In genomic region chr4:150086841-150087160, GRCm38 (mm10) we compare ENCODE assay signal across 9 mouse cellular contexts. TPM values are rescaled to one million over a fixed set of nuclear protein-coding genes. Genes with fewer than 3 reads are reported as not detected.
DNase-seq lines count a peak whose midpoint lies in the region; ATAC-seq and TF ChIP-seq lines count a peak whose summit lies in the region.
"Had no signal": no experiment of that assay in that cellular context is flagged by ENCODE, and none has a peak within 500 bp of the region (broad histone marks: within the 10 kb centered on the region; RNA-seq: fewer than 3 reads in every experiment).

No protein-coding gene starts in this region.

- 3% methylated on average over 7 of the region's 7 CpGs for WGBS in kidney, embryonic 14.5 days
- 8% methylated on average over 7 of the region's 7 CpGs for WGBS in hindbrain, embryonic 14.5 days
- WGBS in midbrain, embryonic 14.5 days, result 2% methylated on average over 7 of the region's 7 CpGs

- no peak overlapping the region for H3K27ac ChIP-seq in kidney, embryonic 14.5 days (ENCODE audit: low read depth, low read length)
- peak overlapping the region; percentile 29; the same call in 1 of the 2 replicates for H3K27ac ChIP-seq in bone marrow macrophage, adult 2 months (ENCODE audit: insufficient read depth, low read depth, low read length)
- H3K27ac ChIP-seq in hindbrain, embryonic 14.5 days, result no peak overlapping the region
- H3K27ac ChIP-seq in midbrain, embryonic 14.5 days (replicated peaks; ENCODE audit: low read depth, low read length), result no peak overlapping the region; the same call in 1 of the 2 replicates

- H3K4me3 ChIP-seq in kidney, embryonic 14.5 days (ENCODE audit: low read length), result peak overlapping the region; percentile 51
- H3K4me3 ChIP-seq in bone marrow macrophage, adult 2 months (ENCODE audit: insufficient read depth, low read length), result peak overlapping the region; percentile 39
- peak overlapping the region; percentile 51 for H3K4me3 ChIP-seq in hindbrain, embryonic 14.5 days (replicated peaks; ENCODE audit: low read length)
- H3K4me3 ChIP-seq in midbrain, embryonic 14.5 days (replicated peaks; ENCODE audit: low read depth, low read length), result peak overlapping the region; percentile 50

- H3K9ac ChIP-seq in kidney, embryonic 14.5 days (ENCODE audit: low read depth, low read length), result no peak overlapping the region
- no peak overlapping the region; the same call in 1 of the 2 replicates for H3K9ac ChIP-seq in hindbrain, embryonic 14.5 days
- 0 out of 2 replicates have a peak overlapping the region, but pooled peaks have one; percentile 45 for H3K9ac ChIP-seq in midbrain, embryonic 14.5 days (replicated peaks; ENCODE audit: low read length)

- no peak for TF ChIP-seq POLR2A in bone marrow macrophage, adult 2 months (IDR thresholded peaks at IDR 0.05; ENCODE audit: borderline replicate concordance, low read depth, low read length)

- H3K4me2 ChIP-seq in kidney, embryonic 14.5 days (replicated peaks; ENCODE audit: low read depth, low read length), result peak overlapping the region; percentile 78
- H3K4me2 ChIP-seq in hindbrain, embryonic 14.5 days (replicated peaks), result peak overlapping the region; percentile 96
- H3K4me2 ChIP-seq in midbrain, embryonic 14.5 days (ENCODE audit: low read length), result peak overlapping the region; percentile 99

- H3K36me3 ChIP-seq in kidney, embryonic 14.5 days (ENCODE audit: control insufficient read depth, insufficient read depth, low read length), result no peaks in the 10 kb centered on the region
- no peaks in the 10 kb centered on the region for H3K36me3 ChIP-seq in hindbrain, embryonic 14.5 days (replicated peaks; ENCODE audit: control insufficient read depth, insufficient read depth)
- no peaks in the 10 kb centered on the region for H3K36me3 ChIP-seq in midbrain, embryonic 14.5 days (ENCODE audit: control insufficient read depth, insufficient read depth, low read length)

- 0 out of 2 replicates have a peak, but pooled peaks cover 5% of the 10 kb centered on the region for H3K9me3 ChIP-seq in kidney, embryonic 14.5 days (ENCODE audit: control insufficient read depth, low read length)
- H3K9me3 ChIP-seq in hindbrain, embryonic 14.5 days (ENCODE audit: control insufficient read depth, low read length), result no peaks in the 10 kb centered on the region
- no peaks in the 10 kb centered on the region for H3K9me3 ChIP-seq in midbrain, embryonic 14.5 days (ENCODE audit: control insufficient read depth, low read length)

- peaks cover 5% of the 10 kb centered on the region; the same call in 1 of the 2 replicates for H3K4me1 ChIP-seq in kidney, embryonic 14.5 days (ENCODE audit: control insufficient read depth, insufficient read depth, low read length)
- H3K4me1 ChIP-seq in bone marrow macrophage, adult 2 months (ENCODE audit: control insufficient read depth, insufficient read depth, low read length), result peaks cover 14% of the 10 kb centered on the region
- peaks cover 8% of the 10 kb centered on the region for H3K4me1 ChIP-seq in hindbrain, embryonic 14.5 days (replicated peaks; ENCODE audit: control insufficient read depth, insufficient read depth, low read length)
- H3K4me1 ChIP-seq in midbrain, embryonic 14.5 days (ENCODE audit: control insufficient read depth, insufficient read depth, low read length), result peaks cover 8% of the 10 kb centered on the region; the same call in 1 of the 2 replicates

- H3K27me3 ChIP-seq in kidney, embryonic 14.5 days (ENCODE audit: control insufficient read depth, insufficient read depth, low read length), result 0 out of 2 replicates have a peak, but pooled peaks cover 5% of the 10 kb centered on the region
- peaks cover 19% of the 10 kb centered on the region for H3K27me3 ChIP-seq in hindbrain, embryonic 14.5 days (ENCODE audit: control insufficient read depth, insufficient read depth, low read length)
- H3K27me3 ChIP-seq in midbrain, embryonic 14.5 days (ENCODE audit: control insufficient read depth, insufficient read depth, low read length), result peaks cover 21% of the 10 kb centered on the region; the same call in 1 of the 2 replicates

- no peak for TF ChIP-seq CTCF in bone marrow macrophage, adult 2 months (IDR thresholded peaks at IDR 0.05; ENCODE audit: low read depth, low read length)

- ATAC-seq in kidney, embryonic 14.5 days (ENCODE audit: low FRiP score, low TSS enrichment), result no peak
- ATAC-seq in hindbrain, embryonic 14.5 days (ENCODE audit: low FRiP score), result no peak
- no peak for ATAC-seq in midbrain, embryonic 14.5 days (ENCODE audit: low FRiP score, low TSS enrichment)
- no peak for ATAC-seq in CD4-positive, CD25-positive, alpha-beta regulatory T cell, adult 4 months

- no peak for DNase-seq in kidney, adult 8-10 months
- no peak for DNase-seq in hindbrain, embryonic 14.5 days (ENCODE audit: low spot score)
- no peak for DNase-seq in midbrain, embryonic 14.5 days
- no peak for DNase-seq in thymus, postnatal 25 days
- DNase-seq in left cerebral cortex, adult 18-20 months (ENCODE audit: low spot score in 2 of 2), result no peak

RNA-seq across cellular contexts. Expression of gene Gpr157, which starts 0.4 kb away (rescaled TPM):
- 0.20 and 0.24 TPM in 2 replicates for polyA plus RNA-seq in kidney, embryonic 14.5 days (2014; fragmentation: Nextera tagmentation; extraction: Ambion mirVana)
- polyA plus RNA-seq in bone marrow macrophage, adult 2 months (2012; ENCODE audit: insufficient read depth, insufficient read length, missing spikeins), result 4.8 and 5.1 TPM in 2 replicates
- polyA plus RNA-seq in hindbrain, embryonic 14.5 days (2014; fragmentation: Nextera tagmentation; extraction: Ambion mirVana), result 0.33 and 0.39 TPM in 2 replicates
- polyA plus RNA-seq in midbrain, embryonic 14.5 days (2014; fragmentation: Nextera tagmentation; extraction: Ambion mirVana), result 0.11 and 0.25 TPM in 2 replicates
- polyA plus RNA-seq in CD4-positive, CD25-positive, alpha-beta regulatory T cell, adult 4 months (2017; shearing (Covaris generic)), result under 1 TPM; 0.15 to 0.30 TPM
- 1 to 10 TPM; 1.4 to 2.0 TPM for total RNA-seq in left cerebral cortex, adult 18-20 months (2021)

RNA-seq across cellular contexts. Expression of gene Slc2a5, which starts 32.3 kb away (rescaled TPM):
- polyA plus RNA-seq in kidney, embryonic 14.5 days (2014; fragmentation: Nextera tagmentation; extraction: Ambion mirVana), result 0.91 and 2.2 TPM in 2 replicates
- 0.43 TPM in 1 of 2 replicates, not detected in the other for polyA plus RNA-seq in bone marrow macrophage, adult 2 months (2012; ENCODE audit: insufficient read depth, insufficient read length, missing spikeins)
- 2.4 and 2.8 TPM in 2 replicates for polyA plus RNA-seq in hindbrain, embryonic 14.5 days (2014; fragmentation: Nextera tagmentation; extraction: Ambion mirVana)
- polyA plus RNA-seq in midbrain, embryonic 14.5 days (2014; fragmentation: Nextera tagmentation; extraction: Ambion mirVana), result 1.4 and 1.5 TPM in 2 replicates
- polyA plus RNA-seq in CD4-positive, CD25-positive, alpha-beta regulatory T cell, adult 4 months (2017; shearing (Covaris generic)), result not detected
- 1 to 10 TPM; 7.3 to 8.2 TPM for total RNA-seq in left cerebral cortex, adult 18-20 months (2021)
- total RNA-seq: megakaryocyte progenitor cell, adult 5-6 weeks had no signal
